Mouse (Mus musculus): ENCODE data around the gene Bdh2. TPM values are rescaled to one million over a fixed set of nuclear protein-coding genes. Genes with fewer than 3 reads are reported as not detected.

Bdh2 gene
- not detected for polyA plus RNA-seq (2017; shearing (Covaris generic))

GRCm38 (mm10) chr3:135280669-135281415, at the start of gene Bdh2:
Gene Bdh2, plus strand, starts transcription at chr3:135281221.

GRCm38 (mm10) chr3:135307411-135308259, 26.6 kb downstream of the Bdh2 start, which contains the start of gene Slc9b2:
Gene Slc9b2, plus strand, starts transcription at chr3:135307700.

DNA sequence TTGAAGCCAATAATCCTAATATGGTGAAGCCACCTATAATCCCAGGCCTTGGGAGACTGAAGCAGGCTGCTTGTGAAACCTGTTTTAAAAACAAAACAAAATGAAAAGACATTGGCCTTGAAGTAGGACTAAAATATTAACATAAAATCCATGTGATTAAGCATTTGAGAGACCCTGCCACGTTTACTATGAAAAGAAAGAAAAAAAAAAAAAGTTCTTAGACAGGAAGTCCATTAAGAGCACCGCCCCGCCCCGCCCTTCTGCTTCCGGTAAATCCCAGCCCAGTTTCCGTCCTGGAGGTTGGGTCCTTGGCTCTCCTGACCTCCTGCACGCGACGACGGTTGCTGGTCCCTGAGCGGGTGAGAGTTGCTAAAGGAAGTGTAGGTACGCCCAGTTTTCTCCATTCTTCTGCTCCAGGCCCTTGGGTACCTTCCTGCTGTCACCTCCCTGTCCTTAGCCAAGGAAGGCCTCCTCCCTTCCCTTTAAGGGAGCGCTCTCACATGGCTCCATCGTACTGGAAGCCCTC, 66.8 kb downstream of the Bdh2 start, which contains the start of gene Slc9b1:
Gene Slc9b1 (plus strand): TSS at position 291 of the 526 bp plus-strand sequence.

Other genes starting within 250 kb of the Bdh2 start
- 2.1 TPM for gene Cenpe, start 68.7 kb upstream of the Bdh2 start, polyA plus RNA-seq (2017; shearing (Covaris generic))
- 14.2 TPM for gene Slc9b2, start 26.5 kb downstream of the Bdh2 start, polyA plus RNA-seq (2017; shearing (Covaris generic))
- gene Slc9b1, start 66.8 kb downstream of the Bdh2 start, polyA plus RNA-seq (2017; shearing (Covaris generic)), result 0.71 TPM
- 66.7 TPM for gene Cisd2, start 142.7 kb downstream of the Bdh2 start, polyA plus RNA-seq (2017; shearing (Covaris generic))
- 689 TPM for gene Ube2d3, start 156.9 kb downstream of the Bdh2 start, polyA plus RNA-seq (2017; shearing (Covaris generic))
- gene Manba, start 204.4 kb downstream of the Bdh2 start, polyA plus RNA-seq (2017; shearing (Covaris generic)), result 42.7 TPM